Mouse (Mus musculus) ES-E14 (cell line): ENCODE data around the gene Ccdc169.

Experiments used
- CHD2 ChIP-seq: IDR thresholded peaks from 2 replicates; pipeline ENCODE4 v1.6.1; 2014; ENCODE audit warnings: mild to moderate bottlenecking, low read depth, low read length, inconsistent platforms
- HCFC1 ChIP-seq: IDR thresholded peaks from 2 replicates; pipeline ENCODE4 v1.6.1; 2012; ENCODE audit warnings: low read length, inconsistent platforms, borderline replicate concordance; ENCODE audit not compliant: insufficient read depth
- MAFK ChIP-seq: IDR thresholded peaks from 2 replicates; pipeline ENCODE4 v1.6.1; 2014; ENCODE audit warnings: mild to moderate bottlenecking, low read depth, low read length, inconsistent platforms; ENCODE audit not compliant: insufficient read depth

- no peak for TF ChIP-seq CHD2
- no peak for TF ChIP-seq HCFC1
- TF ChIP-seq MAFK = no peak
Measured at GRCm38 (mm10) chr3:55206413-55206812, 69.3 kb downstream of the Ccdc169 start.
